Mouse (Mus musculus) kidney, postnatal 14 days (tissue): ENCODE measurements around the gene Scml4.
A peak's percentile ranks its signal among the peaks of the same experiment; 100 is the strongest.

Experiments used
- DNase-seq: peaks from one replicate; pipeline ENCODE4 v3.0.0; 2022; ENCODE audit warnings: mixed read lengths

Gene Scml4

DNA sequence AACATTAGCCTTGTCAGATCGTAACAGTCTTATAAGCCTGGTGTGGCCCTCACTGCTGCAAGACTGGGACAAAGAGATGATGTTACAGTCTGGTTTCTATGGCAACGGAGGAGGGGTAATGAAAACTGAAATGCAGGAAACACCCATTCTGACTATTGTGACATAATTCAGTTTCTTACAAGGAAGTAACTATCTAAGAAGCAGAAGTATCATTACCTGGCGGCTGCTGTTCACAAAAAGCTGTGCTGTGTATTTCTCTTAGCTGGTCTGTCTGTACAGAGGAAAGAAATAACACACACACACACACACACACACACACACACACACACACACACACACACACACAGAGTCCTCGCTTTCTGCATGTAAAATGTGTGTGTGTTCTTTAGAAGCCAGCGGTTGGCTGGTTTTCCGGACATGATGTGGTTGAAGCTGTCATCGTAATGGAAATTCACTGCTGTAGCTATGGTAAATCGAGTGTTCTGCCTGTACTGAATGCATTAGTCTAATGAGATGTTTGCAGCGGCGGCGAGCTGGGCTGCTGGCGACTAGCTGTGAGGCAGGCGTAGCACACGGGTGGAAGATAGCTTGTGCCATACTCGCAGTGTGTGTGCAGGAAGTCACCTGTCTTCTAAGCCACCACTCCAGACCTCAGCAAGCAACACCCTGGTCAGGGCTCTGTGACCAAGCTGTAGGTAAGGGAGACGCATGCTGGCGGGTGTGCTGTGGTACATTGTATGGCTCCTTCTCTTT, at the start of gene Scml4:
Gene Scml4, plus strand, starts transcription at position 212 of the 753 bp plus-strand sequence.
- DNase-seq: no peak

DNA sequence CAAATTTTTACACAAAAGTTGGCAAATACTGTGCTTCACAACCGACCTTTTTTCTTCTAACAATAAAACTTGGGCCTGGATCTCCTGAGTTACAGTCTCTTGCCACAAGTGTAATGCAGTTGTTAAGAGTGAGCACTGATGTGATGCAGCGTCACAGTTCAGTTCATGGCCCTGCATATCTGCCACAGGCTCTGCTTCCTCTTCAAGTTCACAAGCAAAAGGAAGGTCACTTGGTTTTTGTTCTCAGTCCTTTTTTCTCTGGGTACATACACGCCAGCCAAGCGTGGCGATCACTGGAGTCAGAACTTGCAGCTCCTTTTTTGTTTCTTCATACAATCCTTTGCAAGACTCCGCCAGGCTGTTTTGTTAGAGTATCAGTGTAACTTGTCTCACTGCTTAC, 34.2 kb upstream of the Scml4 start:
- no peak for DNase-seq

DNA sequence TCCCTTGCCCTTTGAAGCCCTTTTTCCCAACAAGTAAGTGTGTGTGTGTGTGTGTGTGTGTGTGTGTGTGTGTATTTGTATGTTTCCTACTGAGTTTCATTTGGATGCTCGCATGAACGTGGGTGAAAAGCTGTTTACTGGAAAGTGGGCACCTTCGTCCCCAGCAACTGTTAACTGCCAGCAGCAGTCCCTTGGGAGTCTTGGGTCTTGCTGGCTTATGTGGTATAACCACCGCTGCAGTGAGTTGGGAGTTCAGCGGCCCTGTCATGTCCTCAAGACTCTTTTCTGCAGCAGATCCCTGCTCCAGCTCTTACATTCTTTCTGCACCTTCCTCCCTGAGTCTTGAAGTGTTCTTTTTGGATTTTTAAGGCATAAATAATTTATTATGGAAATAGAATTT, 33.0 kb upstream of the Scml4 start:
- no peak for DNase-seq

DNA sequence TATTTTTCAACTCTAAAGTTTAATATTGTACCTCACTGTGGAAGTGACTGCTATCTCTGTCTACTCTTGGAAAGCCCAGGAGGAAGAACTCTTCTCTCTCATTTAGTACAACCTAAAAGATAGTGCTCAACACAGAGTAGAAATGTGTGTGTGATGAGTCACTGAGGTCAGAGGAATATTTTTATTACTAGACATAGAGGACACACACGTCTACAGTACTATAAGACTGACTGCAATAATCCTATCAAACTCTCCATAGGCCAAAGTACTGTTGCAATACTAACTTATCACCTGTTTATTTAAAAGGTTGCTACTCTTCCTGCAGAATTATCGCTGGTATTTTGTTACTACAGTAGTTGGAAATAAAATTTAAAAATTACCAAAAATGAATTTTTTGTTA, 30.2 kb upstream of the Scml4 start:
- DNase-seq: no peak

DNA sequence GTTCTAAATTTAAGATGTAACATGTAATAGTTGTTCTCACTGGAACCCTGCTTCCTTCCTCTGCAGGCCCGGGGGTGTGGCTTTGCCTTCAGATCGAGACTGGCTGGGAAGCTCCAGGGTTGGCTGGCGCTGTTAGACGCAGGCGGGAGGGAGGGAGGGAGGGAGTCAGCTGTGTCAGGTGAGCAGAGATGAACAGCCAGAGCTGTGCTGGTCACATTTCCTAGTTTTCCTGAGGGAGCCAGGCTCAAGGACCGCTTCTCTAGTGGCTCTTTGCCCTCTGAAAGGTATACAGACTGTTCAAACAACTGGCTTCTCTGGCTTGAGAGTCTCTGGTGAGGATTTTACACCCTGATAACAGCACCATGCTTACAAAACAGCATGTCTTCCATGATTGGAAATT, 29.8 kb upstream of the Scml4 start:
- DNase-seq: no peak

DNA sequence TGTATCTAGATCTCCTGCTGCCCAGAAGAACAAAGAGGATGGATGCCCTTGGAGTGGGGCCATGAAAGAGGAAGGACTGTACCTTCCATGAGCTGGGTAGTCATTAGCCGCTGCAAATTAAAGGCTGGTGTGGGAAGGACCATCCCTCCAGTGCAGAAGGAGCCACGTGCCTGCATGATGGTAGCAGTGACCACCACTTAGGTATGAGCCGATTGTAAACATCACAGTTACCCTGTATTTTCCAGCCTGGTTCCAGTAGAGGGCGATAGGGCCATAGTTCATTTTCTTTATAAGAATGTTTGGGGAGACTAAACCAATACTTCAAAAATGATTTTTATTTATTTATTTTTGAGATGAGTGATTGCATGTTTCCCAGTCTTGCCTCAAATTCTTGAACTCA, 27.5 kb upstream of the Scml4 start:
- DNase-seq: no peak

DNA sequence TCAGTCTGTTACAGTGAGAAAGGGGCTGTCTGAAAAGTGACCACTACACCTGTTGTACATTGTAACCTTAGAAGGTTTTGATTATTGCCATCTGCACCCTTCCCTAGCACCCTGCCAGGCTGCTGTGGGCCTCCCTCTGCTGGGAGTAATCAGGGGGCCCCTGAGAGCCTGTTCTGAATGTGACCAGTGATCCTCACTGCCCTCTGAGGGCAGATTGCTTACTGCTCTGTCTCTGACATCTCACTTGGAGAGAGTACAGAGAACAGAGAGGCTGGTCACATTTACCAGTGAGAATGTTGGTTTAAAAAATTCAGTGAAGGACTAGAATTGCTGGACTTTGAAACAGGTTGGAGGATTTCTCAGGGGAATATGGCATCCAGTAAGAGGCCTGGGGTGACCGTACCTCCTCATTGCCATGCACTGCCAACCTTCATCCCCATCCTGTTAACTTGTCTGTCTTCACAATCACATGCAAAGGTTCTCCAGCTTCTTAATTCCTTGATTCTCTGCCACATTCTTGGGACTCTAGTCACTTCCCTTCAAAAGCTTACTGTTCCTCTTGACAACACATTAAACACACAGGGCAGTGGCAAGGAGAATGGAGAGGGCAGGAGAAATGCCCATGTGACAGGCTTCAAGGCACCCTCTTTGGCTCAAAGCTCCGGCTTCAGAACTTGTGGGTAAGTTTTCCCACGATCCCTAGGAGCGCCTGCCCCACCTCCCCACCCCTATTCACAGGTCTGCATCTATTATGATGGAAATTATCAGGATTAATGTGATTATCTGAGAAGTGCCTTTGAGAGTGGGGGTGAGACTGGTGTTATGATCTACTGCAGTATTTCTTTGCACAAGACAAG, 26.1 kb upstream of the Scml4 start:
- no peak for DNase-seq

DNA sequence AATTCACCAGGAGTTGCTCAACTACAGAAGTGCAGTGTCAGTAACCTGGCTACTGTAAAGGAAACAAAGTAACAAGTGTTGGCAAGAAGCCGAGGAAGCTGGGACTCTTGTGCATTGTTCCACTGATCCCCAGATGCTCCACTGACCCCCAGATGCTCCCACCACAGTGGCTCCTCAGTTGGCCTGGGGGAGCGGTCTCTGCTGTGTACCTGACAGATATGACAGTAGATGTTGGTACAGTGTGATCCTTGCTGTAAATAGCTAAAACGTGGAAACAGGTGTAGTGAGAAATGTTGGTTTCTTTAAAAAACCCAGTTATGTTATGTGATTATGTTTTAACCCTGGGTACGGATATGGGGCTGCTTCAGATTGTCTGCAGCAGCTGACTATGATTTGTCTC, 22.1 kb upstream of the Scml4 start:
- no peak for DNase-seq

DNA sequence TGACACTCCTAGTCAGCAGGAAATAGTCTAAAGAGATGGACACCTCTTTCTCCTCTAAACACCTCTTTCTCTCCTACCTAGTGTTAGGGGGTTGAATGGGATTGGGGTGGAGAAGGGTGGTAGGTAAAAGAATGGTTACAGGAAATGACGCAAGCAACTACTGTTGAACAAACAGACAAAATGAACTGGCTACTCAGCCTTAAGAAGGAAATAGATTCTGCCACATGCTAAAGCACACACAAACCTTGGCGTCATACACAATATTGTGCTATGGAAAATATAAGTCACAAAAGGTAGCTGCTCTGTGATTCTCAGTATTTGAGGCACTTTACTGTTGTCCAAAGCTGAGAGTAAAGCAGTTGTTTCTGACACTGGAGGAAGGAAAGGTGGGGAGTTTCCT, 21.4 kb upstream of the Scml4 start:
- DNase-seq: no peak

DNA sequence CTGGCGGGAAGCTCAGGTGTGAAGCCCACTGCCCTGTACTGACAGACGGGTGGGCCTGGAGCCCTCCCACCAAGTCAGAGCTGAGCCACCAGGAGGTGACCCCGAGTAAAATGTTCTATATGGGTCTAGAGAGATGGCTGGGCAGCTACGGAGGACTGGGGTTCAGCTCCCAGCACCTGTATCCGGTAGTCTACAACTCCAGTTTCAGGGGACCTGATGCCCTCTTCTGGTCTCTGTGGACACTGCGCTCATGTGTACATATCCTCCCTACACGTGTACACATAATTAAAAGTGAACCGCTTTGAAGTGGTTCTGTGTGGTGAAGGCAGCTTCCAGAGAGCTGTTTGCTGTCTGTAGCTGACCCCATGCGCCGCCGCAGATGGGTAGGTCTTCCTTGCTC, 20.1 kb upstream of the Scml4 start:
- no peak for DNase-seq

DNA sequence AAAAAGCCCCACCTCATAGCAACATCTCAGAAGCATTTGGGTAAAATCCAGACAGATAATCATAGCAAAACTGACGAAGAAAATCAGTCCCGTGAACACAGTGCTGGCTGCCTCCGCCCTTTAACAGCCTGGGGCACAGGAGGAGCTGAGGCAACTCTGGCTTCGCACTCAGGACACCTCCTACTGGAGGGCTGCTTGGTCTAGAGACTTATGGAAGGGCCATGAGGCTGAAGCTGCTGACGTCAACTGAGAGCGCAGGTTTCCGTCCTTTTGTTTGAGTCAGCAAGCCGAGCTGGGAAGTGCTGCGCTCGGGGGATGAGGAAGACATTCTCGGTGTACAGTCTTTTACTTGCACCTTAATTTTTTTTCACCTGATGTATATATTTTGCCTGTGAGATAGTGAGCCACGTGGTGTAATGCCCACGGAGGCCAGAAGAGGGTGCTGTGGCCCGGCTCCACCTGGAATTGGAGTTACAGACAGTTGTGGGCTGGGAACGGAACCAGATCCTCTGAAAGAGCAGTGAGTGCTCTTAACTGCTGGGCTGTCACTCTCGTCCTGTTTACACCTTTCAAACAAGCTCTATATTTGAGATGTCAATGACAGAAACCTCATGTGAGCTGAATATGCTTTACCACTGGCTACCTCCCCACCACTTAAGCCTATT, 18.5 kb upstream of the Scml4 start:
- no peak for DNase-seq

DNA sequence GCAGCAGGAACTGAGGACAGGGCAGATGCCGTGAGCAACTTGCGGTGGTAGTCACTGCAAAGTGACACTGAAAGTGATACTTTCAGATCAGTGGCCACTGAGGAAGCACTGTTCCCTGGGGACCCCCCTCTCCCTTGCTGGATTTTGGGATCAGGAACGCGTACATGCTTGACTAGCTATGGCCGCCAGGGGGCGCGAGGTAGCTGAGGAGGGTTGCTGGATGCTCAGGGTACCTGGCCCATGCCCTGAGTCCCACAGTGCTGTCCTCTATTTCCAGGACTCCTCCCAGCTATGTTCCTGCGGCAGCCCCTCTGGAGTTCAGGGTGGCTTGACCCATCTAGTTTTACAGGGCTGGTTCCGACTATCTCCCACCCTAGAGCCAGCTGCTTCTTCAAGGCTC, 17.8 kb upstream of the Scml4 start:
- DNase-seq: peak; percentile 75

DNA sequence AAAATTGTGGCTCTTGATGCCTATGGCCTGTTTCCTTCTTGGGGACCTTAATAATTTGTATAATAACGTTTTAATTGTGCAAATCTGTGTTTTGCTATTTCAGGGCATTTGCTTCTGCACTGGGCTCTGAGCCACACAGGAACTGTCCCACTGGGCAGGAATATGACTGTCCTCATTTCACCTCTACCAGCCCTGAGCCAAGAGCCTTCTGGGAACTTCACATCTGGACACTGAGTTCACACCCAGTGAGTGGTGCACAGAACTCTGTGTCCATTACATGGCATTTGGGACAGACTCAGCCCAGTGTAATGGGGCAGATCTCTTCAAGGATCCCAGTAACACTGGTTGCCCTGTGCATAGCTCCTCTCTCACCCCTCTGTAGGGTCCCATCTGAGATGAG, 16.8 kb upstream of the Scml4 start:
- DNase-seq: peak; percentile 44

DNA sequence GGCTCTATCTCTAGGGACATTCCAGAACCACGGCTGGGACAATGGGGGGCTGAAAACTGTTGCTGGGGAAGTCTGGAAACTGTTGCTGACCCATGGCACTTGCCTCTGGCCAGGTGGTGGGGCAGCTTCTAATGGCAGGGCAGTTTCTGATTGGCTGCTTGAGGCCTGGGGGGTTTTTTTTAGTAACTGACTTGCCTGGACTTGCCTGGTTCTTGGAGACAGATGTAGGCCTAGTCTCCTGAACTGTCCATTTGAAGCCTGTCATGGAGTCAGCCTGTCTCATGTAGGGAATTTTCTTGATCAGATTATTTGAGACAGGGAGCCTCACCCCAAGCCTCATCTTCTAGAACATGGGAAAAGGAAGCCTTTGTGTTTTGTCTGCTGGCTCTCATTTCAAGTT, 14.7 kb upstream of the Scml4 start:
- no peak for DNase-seq

DNA sequence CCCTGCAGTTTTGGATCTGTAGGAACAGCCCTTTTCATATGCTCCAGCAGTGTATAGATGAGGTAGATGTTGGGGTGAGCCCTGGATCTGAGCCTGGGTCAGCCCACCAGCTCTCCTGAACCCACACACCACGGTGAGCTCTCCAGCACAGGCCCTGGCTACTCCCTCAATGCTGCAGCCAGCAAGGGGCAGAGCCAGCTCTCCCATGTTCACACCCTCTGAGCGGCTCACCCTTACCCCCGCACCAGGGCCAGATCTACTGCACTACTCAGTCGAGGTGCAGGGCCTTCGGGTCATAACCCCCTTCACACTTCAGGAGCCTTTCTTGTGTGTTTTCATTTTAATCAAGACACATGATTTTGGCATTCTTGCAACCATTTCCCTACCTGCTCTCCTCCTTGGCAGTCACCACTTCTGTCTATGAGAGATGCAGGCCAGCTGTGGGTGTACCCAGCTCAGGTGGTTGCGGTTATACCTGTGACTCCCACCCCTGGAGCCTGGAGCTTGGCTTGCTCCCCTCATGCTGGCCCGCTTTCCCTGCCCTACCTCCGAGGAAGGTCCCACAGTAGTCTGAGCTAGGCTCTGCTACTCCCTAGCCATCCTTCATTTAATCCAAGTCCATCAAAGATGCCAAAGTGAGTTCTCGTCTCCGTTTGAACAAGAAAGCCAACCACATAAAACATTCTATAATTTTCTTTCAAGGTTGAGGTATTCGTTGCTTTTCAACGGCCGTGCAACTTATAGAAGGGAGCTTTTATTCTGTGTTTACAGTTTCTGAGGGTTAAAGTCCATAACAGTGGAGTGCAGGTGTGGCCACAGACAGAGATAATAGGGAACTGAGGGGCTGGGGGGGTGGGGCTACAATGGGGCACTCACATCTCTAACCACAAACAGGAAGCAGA, 11.7 kb upstream of the Scml4 start:
- no peak for DNase-seq

DNA sequence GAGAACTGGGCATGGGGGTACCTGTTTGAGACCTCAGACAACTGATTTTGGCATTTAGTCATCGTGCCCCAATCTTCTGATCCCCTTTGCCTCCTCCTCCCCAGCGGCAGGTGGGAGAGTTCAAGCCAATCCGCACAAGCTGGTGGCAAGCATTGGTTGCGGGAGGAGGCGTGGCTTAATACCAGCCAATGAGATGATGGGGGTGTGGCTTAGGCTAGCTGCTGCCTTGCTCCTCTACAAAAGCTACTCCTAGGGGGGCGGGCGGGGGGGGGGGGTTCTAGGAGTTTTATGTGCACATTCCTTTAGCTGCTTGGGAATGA, 11.1 kb upstream of the Scml4 start:
- DNase-seq: no peak

DNA sequence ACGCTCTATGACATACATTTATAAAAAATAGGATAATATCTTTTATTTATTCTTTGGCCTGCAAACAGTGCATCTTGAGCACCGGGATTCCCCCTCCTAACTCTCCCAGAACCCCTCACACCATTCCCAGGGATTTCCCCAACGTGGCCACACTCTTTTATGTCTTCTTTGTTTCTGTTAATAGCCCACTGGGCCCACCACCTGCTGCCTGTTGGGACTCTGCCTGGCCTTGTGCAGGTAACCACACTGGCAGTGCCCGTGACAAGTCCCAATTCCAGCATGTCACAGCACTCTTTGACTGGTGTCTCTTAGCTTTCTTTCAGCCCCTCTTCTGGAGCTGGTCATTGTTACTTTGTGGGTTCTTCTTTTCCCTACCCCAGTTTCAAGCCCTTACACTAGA, 5.3 kb upstream of the Scml4 start:
- DNase-seq: no peak

DNA sequence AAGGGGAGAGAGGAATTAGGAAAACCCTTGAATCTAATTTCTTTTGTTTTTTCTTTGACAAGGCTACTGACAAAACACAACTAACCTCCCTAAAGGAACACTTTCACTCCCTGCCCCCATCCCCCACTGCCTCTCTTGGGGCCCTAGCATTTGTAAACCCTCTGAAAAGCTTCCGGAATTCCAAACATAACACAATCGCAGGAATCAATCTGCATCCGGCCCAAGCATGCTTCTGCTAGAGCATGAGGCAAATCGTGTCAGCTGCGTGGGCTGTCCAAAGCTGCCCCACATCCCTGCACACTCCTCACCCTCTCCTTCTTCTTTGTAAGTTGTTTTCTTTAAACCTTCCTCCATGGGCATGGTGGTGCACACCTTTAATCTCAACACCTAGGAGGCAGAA, 4.9 kb upstream of the Scml4 start:
- peak; percentile 71 for DNase-seq

DNA sequence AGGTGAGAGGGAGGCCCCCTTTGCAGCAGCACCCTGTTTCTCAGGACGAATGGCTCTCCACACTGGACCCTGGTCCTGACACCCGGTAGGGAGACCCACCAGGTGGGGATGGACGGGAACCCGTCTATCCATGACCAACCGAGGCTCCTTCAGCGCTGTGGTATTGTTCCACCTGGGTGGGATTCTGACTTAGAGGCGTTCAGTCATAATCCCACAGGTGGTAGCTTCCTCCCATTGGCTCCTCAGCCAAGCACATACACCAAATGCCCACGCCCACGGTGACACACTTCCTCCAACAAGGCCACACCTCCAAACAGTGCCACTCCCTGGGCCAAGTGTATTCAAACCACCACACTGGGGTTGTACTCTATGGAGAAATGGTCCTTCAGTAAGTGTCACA, 3.6 kb upstream of the Scml4 start:
- no peak for DNase-seq

DNA sequence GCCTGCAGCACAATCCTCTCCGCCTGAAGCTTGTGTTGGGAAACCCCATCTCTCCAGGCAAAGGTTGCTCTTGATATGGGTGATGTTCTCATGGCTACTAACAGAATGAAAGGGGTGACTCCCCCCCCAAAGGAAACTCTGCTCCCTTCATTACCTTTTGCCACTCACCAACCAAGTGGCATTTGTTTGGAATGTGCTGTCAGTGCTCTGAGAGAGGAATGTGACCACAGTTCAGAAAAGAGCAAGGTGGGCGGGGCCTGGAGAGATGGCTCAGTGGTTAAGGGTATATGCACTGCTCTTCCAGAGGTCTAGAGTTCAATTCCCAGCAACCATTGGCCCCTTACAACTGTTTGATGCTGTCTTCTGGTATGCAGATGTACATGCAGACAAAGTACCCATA, 3.1 kb upstream of the Scml4 start:
- DNase-seq: no peak

DNA sequence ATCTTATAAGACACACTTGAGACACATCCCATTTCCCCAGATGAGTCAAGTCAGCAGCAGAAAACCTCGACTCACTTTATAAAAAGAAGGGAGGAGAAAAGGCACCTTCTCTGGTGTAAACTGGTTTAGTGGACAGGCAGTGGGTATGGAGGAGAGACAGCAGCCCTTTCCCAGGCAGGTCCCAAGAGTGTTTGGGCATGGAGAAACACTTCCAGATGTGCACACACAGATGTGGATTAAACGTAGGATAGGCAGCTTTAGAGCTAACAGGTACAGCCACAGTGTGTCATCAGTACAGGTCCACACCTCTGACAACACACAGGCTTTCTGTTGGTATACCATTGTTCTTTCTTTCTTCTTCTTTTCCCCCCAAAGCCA, 400 bp upstream of the Scml4 start:
- no peak for DNase-seq

DNA sequence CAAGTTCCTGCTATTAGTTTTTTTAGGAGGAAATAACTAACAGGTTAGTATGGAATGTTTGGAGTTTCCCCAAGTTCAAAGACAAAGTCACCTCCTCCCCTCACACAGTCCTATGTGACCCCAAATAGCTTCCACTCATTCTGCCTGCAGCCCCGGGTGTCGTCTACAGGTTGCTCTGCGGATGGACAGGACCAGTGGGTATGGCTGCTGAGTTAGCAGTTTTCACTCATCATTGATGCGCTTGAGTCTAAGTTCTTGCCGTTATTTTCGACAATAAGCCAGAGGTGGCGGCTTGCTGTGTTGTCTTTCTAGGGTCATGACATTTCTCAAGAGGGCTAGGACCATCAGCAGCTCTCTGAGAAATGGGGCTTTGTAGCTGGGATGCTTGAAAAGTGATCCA, 1.3 kb downstream of the Scml4 start:
- DNase-seq: no peak

DNA sequence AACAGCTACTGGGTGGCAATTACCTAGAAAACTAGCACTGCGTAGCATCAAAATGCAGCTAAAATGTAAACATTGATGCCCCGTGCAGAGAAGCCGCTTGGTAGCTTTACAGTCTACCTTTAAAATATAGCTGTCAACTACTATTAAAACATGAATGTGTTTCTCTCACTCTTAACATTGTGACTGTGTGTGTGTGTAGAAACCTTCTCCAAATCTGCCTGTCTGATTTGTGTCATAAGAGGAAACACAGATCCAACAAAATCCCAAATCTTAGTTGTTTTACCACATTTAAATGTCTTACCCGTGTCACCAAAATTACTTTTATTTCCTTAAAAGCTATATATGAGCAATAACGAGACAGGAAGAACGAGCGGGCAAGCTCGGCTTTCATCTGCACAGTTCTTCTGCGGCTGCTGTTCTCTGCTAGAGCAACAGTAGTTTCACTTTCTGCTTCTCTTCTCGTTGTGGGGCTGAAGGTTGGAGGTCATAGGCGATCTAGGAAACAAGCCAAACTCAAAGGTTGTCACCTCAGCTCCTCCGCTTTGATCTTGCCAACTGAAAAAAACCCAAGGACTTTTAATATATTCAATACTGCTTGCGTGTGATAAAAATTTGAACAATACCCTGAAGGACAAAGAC, 2.1 kb downstream of the Scml4 start:
- DNase-seq: peak; percentile 64
